Mouse (Mus musculus) cerebellum, postnatal 10 days (tissue): ENCODE data around the gene Ccdc159.

Experiments
- DNase-seq, 2 experiments: peaks; one replicate each; pipeline ENCODE4 v3.0.0; 2021; ENCODE audit warnings: mixed read lengths in 2 of 2

The Ccdc159 gene

DNA sequence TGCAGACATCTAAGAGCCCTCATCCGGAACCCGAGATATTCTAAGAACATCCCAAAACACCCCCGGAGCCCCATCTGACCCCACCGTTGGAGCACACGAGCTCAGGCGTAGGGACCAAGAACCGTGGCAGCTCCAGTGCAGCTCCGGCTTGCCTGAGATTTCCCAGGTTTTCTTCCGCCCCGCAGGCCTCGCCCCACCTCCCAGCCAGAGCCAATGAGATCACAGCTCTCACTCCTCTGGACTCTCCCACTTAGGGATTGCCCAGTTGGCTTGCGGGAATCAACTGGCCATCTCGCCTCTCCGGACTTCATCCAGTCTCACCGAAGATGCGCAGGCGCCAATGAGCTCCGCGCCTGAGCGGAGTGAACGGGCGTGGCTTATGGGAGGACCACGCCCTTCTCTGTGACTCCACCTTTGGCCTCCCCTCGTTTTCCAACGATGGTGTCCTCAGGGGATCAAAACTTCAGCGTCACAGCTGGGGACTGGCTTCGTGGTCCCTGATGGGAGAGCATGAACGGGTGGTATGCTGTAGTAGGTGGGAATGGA lies at the start of gene Ccdc159, which contains the start of gene Tmem205:
Ccdc159 (plus strand) TSS at position 264 of the 546 bp plus-strand sequence.
Tmem205 (minus strand) TSS at position 349 of the 546 bp plus-strand sequence.
- DNase-seq = peak; percentile 92 to 95

DNA sequence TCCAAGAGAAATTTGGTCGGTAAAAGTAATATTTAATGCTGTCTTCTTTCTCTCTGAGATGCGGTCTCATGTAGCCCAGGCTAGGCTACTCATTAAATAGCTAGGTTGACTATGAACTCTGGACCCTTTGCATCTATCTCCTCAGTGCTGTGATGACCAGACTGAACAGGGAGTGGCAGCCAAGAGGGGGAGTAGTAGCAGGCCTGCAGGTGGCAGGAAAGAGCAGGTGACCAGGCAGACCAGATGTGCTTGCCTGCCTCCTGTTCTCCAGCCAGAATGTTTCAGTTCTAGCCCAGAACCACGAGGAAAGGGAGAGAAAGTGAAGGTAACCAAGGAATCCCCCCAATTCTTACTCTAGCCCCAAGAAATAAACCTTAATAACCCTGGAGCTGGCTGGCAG lies 38.0 kb upstream of the Ccdc159 start:
- DNase-seq = no peak

DNA sequence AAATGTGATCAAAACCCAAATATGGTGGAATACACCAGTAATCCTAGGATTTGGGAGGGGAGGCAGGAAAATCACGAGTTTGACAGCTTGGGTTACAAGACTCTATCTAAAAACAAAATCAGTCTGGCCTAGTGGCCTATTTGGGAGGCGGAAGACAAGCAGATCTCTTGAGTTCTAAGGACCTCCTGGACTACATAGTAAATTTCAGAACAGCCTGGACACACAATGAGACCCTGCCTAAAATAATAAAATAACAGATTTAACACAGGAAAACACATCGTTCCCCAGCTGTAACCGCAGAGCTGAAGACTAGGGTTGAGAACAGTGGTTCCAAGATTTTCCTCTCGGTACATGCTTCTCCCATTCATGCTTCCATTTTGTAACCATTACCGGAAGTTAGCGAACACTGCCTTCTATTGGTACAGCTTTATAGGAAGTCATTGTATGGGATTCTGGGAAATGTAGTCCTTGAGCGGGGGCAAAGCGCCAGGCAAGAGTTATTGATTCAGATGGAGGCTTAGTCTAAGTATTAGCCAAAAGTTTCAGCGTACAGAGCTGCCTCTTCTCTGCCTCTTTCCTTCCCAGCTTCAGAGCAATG lies 25.9 kb upstream of the Ccdc159 start:
- peak; percentile 84 to 88 for DNase-seq

DNA sequence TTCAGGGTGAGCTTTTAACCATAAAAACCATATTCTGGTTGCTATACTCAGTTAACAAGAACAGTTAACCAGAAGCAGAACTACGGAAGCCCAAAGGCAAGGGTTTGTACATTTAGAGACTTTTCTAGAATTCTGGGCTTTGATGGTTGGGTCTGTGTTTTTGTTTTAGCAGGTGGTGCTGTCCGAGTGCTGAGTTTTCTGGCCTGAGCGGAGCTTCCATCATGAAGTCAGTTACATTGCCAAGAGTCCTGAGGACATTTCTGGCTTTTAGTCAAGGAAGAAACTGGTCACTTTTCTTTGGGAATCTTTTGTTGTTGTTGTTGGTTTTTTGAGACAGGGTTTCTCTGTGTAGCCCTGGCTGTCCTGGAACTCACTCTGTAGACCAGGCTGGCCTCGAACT lies 23.2 kb upstream of the Ccdc159 start:
- DNase-seq = no peak

DNA sequence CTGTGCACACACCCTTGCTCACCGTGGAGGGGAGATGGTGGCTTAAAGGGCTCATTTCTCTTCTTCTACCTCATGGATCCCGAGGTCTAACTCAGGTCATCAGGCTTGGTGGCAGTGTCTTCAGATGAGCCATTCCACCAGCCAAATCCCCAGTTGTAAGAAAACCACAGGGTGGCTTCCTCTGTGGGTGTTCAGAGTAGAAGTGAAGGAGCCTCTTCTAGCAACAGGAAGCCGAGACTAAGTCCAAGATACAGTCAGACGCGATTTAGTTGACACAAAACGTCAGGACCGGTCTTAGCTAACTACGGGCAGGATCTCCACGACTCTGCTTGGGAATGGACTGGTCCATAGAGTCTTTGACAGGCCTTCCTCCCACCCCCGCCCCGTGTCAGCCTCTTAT lies 19.1 kb upstream of the Ccdc159 start:
- DNase-seq = no peak

DNA sequence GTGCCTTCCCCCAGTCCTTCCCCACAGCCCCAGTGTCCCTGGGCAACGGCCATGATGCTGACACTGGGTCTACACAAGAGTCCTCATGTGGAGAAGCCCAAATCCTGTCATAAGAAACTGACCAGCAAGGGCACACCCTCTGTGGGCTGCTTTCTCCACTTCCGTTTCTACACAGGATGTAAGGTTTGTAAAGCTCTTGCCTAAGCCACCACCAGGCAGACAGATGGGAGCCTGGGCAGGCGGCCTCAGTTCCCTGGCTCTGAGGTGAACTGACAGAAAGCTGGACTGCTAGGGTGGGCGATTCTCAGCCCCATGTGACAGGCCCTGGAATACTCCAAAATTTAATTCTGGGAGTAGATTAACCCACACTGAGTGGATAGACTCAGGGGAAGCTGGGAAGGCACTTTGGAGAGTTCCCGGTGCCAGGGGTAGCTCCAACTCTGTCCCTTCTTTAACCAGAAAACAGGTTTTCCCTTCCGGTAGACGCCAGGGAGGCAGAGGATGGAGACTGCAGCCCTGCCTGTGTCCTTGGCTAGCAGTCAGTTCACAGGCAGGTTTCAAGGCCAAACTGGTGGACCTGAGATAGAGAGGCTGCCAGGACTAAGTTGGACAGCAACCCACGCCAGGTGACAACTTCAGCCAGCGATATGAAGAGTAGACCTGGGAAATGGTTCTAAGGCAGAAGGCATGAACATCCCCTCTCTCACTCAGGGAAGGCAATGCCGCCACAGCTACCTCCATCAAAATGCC lies 17.6 kb upstream of the Ccdc159 start:
- peak; percentile 60 to 68 for DNase-seq

DNA sequence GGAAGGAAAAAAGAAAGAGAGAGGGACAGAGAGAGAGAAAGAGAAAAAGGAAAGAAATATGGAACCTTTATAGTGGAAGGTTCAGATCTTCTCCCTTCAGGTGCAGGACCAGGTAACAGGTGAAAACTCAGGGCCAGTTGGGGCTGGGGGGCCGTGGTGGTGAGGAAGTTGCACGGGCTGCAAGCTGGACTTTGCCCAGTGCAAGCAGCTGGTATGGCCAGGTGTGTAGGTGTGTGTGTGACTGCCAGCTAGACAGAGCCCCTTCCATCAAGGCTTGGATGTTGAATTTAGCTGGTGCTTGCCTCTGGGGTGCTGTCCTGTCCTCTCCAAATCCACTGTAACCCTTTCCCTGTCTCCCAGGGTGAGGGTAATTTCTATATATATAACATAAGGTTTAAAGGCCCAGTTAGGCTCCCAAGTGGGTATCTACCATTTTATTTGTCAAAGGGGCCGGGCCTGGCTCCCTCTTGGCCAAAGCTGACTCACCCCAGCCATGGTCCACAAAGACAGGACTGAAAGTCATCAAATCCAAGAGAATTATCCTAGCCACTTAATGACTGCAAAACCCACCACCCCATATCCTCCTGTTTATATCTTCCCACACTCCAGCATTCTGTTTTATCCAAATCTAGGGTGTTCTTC lies 10.3 kb upstream of the Ccdc159 start:
- peak in 1 of 2 experiments; percentile 42 for DNase-seq

DNA sequence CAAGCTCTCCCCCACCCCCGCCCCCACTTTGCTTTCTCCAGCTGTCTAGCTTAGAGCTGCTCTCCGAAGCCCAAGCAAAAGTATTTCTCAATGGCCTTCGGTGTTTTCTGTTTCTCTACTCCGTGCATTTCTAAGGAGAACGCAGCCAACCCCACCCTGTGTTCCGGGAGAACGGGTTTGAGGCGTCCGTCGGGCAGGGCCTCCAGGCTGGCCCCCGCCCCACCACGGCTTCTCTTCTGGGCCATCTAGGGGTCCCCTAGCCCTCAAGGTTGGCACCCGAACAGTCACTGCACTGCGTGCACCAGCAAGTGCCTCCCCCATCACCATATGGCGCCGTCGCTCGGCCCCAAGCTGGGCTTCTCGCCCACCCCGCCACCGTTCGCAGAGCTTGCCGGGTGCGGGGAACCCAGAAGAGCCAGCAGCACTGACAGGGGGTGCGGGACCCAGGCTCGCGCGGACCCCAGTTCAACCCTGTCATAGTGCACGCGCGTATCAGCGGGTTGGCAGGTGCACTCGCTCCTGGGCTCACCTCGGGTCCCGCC lies 9.7 kb upstream of the Ccdc159 start:
- peak; percentile 85 to 86 for DNase-seq

DNA sequence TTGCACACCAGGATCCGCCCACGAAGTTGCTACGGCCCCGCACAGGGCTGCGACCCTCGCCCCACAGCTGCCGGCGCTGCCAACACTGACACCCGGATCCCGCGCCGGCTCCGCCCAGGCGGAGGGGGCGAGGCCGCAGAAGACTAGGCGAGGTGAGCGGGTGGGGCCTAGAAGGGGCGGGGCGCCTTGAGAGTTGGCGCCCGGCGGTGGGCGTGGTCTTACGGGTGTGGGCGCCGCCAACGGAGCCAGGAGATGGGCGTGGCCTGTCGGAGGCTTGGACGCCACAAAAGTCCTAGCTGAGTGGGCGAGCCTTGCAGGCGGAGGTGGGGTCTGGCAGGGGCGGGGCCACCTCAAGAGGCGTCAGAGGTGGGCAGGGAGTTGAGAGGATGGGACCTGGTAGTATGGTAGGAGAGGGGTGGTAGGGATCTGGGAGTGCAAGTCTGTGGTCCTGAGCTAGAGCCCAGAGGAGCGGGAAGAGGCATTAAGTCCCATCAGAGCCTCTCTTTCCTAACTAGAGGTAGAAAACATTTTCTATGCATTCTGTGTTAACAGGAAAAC lies 9.2 kb upstream of the Ccdc159 start, which contains the start of gene Rab3d:
Rab3d (minus strand) TSS at position 158 of the 558 bp plus-strand sequence.
- peak; percentile 99 for DNase-seq

DNA sequence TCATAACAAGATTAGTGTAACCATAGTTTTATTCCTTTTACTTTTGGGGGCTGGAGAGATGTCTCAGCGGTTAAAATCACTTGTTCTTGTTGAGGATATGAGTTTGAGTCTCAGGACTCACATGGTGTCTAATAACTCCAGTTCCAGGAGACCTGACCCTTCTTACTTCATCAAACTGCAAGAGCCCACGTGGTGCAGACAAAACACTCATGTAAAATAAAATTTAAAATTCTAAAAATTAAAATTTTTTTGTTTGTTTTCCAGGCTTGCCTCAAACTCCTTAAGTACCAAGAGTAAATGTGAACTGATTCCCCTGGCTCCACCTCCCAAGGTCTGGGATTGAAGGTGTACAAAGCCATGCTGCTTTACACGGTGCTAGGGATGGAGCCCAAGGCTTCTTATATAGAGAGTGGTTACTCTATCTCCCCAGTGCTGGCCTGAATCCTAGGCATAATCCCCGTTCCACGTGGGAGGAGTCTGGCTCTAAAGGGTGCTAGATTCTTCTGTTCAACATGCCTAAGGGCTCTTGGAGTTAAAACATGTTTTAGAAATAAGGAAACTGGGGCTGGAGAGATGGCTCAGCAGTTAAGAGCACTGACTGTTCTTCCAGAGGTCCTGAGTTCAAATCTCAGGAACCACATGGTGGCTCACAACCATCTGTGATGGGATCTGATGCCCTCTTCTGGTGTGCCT lies 8.4 kb upstream of the Ccdc159 start:
- no peak for DNase-seq

DNA sequence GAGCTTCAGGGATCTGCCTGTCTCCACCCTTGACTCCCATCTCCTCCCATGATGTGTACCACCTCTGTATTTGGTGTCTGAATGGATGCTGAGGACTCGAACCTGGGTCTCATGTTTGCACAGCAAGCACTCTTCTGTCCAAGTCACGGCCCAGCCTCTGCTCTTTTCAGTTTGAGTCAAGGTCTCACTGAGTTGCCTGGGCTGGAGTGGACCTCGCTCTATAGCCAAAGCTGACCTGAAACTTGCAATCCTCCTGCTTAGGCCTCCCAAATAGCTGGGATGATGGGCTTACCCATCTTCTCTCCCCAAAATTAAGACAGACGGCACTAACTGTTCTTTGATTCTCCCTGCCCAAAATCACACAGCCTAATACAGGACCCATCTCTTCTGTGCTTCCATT lies 4.2 kb upstream of the Ccdc159 start:
- no peak for DNase-seq

DNA sequence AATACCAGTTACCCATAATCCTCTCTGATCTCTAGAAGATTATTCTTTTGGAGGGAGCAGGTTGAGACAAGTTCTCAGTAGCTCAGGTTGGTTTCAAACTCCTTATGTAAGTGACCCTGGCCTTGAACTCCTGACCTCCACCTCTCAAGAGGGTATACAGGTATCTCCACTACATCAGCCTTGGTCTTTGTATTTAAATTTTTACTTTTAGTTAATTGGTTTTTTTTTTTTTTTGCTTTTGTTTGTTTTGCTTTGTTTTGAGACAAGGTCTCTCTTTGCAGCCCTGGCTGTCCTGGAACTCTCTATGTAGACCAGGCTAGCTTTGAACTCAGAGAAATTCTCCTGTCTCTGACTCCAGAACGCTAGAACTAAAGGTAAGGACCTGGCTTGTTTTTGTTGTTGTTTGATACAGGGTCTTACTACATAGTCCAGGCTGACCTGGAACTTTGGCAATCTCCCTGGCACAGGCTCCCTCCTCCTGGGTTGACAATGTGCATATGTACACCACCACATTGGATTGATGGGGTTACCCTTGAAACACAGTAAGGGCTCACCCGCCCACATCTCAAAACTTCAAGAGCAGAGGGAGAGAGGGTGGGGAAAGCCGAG lies 3.7 kb upstream of the Ccdc159 start:
- DNase-seq = no peak

DNA sequence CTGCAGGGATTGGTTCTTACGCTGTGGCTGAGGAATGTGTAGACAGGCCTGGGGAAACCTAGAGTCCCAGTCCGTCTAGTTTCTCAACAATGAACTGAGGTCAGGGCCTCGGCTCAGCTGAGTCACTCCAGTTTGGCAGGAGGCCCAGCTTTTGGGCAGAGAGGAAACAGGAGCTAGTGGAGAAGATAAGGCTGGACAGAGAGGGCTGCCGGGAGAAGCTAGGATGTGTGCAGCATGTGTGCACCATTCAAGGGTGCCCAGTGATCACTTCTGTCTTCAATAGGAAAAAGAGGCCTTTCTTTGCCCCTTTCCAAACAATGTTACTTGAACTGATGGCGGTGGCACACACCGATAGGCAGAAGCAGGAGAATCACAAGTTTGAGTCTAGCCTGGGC lies 3.2 kb upstream of the Ccdc159 start:
- peak in 1 of 2 experiments; percentile 54 for DNase-seq

DNA sequence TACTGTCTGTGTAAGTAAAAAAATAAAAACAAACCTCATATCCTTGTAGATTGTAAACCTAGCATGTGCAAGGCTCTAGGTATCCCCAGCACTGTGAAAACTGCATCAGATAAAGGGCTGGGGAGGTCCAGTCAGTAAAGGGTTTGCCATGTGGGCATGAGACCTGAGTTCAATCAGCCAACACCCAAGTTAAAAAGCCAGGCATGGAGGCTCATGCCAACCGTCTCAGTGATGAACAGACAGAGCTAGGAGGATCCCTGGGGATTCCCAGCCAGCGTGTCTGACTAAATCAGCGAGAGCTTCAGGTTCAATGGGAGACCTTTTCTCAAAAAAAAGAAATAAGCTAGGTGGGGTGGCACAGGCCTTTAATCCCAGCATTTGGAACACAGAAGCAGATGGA lies 2.2 kb upstream of the Ccdc159 start:
- DNase-seq = no peak

DNA sequence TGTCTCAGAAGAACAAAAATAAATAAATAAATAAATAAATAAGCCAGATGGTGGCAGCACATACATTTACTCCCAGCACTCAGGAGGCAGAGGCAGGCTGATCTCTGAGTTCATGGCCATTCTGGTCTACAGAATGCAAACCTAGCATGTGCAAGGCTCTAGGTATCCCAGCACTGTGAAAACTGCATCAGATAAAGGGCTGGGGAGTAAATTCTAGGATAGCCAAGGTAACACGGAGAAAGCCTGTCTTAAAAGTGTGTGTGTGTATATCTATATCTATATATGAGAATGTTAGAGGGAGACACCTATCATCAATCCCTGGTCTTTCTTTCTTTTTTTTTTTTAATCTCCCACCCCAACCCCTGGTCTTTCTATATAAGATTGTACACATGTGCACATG lies 1.8 kb upstream of the Ccdc159 start:
- no peak for DNase-seq

DNA sequence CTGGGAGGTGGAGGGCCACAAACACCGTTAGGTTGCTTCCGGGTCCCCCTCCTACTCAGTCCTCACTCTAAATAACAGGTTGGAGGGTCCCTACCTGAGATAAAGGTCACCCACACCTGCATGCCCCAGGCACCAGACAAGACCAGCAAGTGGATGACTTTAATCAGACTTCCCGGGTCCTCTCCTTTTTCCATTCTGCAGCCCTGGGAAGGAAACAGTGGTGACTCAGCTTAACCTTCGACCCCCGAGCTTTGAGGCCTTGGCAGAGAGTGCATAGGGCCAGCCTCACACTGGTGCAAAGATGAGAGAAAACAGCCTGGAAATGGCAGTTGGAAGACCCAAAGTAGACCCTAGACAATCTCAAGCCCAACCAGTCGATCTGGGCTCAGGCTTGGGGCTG lies 1.1 kb upstream of the Ccdc159 start:
- DNase-seq = no peak

DNA sequence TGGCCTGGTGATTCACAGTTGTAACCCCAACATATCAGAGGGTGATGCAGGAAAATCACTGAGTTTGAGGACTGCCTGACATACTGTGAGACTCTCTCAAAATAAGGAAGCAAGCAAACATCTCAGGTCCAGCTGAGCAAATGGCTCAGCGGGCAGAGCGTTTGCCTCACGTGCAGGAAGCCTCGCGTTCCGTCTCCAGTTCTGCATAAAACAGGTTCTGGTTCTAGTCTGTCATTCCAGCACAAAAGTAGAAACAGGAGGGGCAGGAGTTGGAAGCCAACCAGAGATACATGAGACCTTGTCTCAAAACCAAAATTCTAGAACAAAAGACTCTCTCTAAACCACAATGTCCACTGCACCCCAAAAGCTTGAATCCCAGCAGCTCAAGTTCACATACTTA lies 487 bp upstream of the Ccdc159 start:
- no peak for DNase-seq

DNA sequence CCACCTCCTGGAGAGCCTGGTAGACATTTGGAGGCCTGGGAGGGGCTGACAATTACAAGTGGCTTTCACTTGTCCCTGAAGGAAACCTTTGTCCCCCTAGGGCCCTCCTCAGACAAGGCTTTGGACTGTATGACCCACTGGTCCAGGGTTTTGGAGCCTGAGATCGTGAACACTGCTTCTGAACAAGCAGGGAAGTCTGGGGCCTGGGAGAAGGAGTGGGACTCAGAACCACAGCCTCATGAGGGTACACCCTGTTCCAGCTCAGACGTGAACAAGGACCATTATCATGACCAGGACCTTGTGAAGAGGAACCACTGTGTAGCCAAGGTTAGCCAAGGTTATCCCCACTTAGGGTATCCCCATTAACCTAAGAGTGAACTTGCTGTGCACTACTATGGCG lies 1.9 kb downstream of the Ccdc159 start:
- no peak for DNase-seq

DNA sequence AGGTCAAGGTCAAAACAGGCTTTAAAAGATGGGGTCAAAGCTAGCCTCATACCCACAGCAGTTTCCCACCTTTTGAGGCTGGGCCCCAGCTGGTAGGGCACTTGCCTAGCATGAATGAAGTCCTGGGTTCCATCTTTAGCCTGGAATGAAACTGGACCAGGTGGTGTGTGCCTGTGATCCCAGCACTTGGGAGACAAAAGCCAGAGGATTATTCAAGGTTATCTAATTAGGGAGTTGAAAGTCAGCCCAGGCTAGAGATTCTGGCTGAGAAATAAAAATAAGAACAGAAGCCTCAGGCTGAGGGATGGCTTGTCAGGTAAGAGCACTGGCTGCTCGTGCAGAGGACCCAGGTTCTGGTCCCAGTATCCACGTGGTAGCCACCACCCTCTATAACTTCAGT lies 4.7 kb downstream of the Ccdc159 start:
- no peak for DNase-seq

DNA sequence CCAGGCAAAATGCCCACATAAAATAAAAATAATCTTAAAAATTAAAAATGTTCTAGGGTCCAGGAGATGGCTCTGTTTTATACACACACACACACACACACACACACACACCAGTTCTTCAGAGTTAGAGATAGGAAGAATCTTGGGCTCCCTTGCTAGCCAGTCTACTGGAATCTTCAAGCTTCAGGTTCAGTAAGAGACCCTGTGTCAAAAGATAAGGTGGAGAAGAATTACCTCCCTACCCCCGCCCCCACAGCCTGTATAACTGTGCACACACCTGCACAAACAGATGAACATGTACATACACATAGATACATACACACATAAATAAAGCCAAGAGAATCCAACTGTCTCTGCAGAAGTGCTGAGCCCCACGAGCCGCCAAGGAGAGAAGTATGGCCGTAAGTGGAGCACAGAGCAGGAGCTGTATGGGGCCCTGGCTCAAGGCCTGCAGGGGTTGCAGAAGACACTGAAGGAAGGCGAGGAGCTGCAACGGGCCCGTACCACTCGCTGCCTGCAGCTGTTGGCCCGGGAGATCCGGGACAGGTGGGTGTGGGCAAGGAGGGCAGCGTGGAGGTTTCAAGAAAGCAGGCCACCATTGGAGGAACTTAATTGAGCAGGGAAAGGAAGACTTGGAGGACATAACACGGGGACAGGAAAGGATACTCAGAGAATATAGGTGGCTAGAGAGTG lies 5.3 kb downstream of the Ccdc159 start:
- DNase-seq = no peak

DNA sequence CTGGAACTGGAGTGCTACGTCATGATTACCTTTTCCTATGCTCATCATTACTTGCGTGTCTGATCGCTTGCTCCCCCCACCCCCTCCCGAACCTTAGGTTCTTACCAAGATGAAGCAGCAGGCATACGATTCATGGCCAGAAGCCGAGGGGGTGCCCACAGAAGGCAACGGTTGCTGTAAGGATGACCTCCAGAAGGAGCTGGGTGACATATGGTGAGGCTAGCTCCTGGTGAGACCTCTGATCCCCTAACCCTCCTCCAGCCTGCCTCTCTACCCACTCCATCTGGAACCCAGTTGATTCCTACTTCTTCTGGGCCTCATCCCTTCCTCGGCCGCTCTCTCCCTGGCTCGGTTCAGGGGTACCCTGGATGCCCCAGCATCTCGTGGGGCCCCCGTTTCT lies 6.8 kb downstream of the Ccdc159 start:
- peak; percentile 55 to 72 for DNase-seq
